Mouse (Mus musculus) ES-CJ7 (cell line): ENCODE measurements at regions not wholly inside any gene's neighbourhood (a gene's known extent, or its start where the extent isn't known, plus 50 kb on each side); places are given as distances from the start of the nearest gene placed in this dataset.
A peak's percentile ranks its signal among the peaks of the same experiment; 100 is the strongest.

Experiments
- DNase-seq: peaks from one replicate; pipeline ENCODE4 v3.0.0; 2011; ENCODE audit warnings: low read depth, low spot score

GRCm38 (mm10) chr8:4934551-4934950, 155.2 kb upstream of the Shcbp1 start:
- peak; percentile 91 for DNase-seq

GRCm38 (mm10) chr8:4934035-4934434, 154.7 kb upstream of the Shcbp1 start:
- DNase-seq: peak; percentile 98

GRCm38 (mm10) chr8:4916447-4916846, 137.1 kb upstream of the Shcbp1 start:
- no peak for DNase-seq

GRCm38 (mm10) chr8:4895046-4895445, 115.7 kb upstream of the Shcbp1 start:
- DNase-seq: no peak

- DNase-seq: peak; percentile 81
Observed at GRCm38 (mm10) chr8:4868761-4869160, 89.4 kb upstream of the Shcbp1 start.

- DNase-seq: no peak
Observed at GRCm38 (mm10) chr8:4839087-4839486, 59.7 kb upstream of the Shcbp1 start.

- DNase-seq: no peak
Observed at GRCm38 (mm10) chr8:4838527-4838926, 59.2 kb upstream of the Shcbp1 start.

GRCm38 (mm10) chr8:4837719-4838118, 58.4 kb upstream of the Shcbp1 start:
- no peak for DNase-seq

- no peak for DNase-seq
Observed at GRCm38 (mm10) chr8:4836651-4837050, 57.3 kb upstream of the Shcbp1 start.
